Mouse (Mus musculus) lung, postnatal 25 days (tissue): Measurements from ENCODE around the gene Adam10.

Source experiments
- DNase-seq: peaks from one replicate; pipeline ENCODE4 v3.0.0; 2022; ENCODE audit warnings: low spot score

Adam10 gene

GRCm38 (mm10) chr9:70788705-70789104 lies 109.9 kb downstream of the Adam10 start:
- no peak for DNase-seq

GRCm38 (mm10) chr9:70790621-70791020 lies 111.8 kb downstream of the Adam10 start:
- no peak for DNase-seq

GRCm38 (mm10) chr9:70794643-70795438 lies 116.0 kb downstream of the Adam10 start:
- no peak for DNase-seq

GRCm38 (mm10) chr9:70795439-70795757 lies 116.6 kb downstream of the Adam10 start:
- DNase-seq, result no peak

GRCm38 (mm10) chr9:70800588-70801315 lies 122.0 kb downstream of the Adam10 start:
- DNase-seq, result no peak

GRCm38 (mm10) chr9:70801761-70802160 lies 123.0 kb downstream of the Adam10 start:
- no peak for DNase-seq

GRCm38 (mm10) chr9:70802816-70803215 lies 124.0 kb downstream of the Adam10 start:
- DNase-seq, result no peak

GRCm38 (mm10) chr9:70806069-70806468 lies 127.3 kb downstream of the Adam10 start:
- DNase-seq, result no peak

GRCm38 (mm10) chr9:70807714-70808113 lies 128.9 kb downstream of the Adam10 start:
- DNase-seq, result no peak

GRCm38 (mm10) chr9:70812551-70812950 lies 133.8 kb downstream of the Adam10 start:
- DNase-seq, result peak; percentile 32

GRCm38 (mm10) chr9:70816701-70817305 lies 138.0 kb downstream of the Adam10 start:
- no peak for DNase-seq

- DNase-seq, result no peak
These were observed 138.6 kb downstream of the Adam10 start for GRCm38 (mm10) chr9:70817396-70817795.

GRCm38 (mm10) chr9:70818739-70819138 lies 139.9 kb downstream of the Adam10 start:
- DNase-seq, result no peak

GRCm38 (mm10) chr9:70824103-70824502 lies 145.3 kb downstream of the Adam10 start:
- DNase-seq, result no peak

GRCm38 (mm10) chr9:70827911-70828310 lies 149.1 kb downstream of the Adam10 start:
- DNase-seq, result no peak
